Mouse (Mus musculus) fibroblast of lung, adult 2 months (primary cell): ENCODE data around the gene 1700019N19Rik.

ENCODE experiments used
- DNase-seq: peaks from one replicate; pipeline ENCODE4 v3.0.0-alpha.2; 2011; ENCODE audit warnings: low read depth

1700019N19Rik gene

DNA sequence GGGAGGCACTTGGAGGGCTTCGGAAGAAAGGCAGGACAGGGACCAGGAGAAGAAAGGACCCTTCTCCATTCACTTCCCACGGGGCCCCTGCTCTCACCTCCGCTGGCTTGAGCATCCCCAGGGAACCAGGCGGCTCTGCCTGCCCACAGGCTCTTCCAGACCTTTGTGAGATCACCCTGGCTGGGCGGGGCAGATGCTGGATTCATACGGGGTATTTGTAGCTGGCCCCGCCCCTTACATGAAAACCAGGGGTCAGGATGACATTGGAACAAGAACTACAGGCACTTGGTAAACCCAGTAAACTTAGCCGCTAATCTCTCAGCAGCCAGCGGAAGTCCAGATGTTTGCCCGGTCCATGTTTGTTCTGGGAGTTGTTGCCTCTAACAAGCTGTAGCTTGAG, at the start of gene 1700019N19Rik:
Gene 1700019N19Rik, minus strand, starts transcription at position 178 of the 400 bp plus-strand sequence.
- DNase-seq, result no peak

DNA sequence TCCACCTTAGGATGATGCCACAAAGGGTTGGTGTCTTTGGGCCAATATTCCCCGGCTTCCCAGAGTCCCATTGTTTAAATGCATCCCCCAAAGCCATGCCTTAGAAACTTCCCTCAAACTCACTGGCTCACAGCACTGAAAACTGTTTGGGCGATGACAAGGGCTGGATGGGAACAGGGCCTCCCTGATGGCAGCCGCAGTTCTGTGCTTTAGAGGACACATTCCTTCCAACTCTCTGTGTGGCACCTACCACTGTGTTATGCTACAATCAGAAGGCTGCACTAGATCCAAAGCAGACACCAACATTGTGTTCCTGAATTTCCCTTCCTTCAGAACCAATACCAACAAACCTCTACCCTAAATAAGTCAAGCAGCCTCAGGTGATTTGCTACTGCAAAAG, 49.3 kb upstream of the 1700019N19Rik start:
- no peak for DNase-seq

DNA sequence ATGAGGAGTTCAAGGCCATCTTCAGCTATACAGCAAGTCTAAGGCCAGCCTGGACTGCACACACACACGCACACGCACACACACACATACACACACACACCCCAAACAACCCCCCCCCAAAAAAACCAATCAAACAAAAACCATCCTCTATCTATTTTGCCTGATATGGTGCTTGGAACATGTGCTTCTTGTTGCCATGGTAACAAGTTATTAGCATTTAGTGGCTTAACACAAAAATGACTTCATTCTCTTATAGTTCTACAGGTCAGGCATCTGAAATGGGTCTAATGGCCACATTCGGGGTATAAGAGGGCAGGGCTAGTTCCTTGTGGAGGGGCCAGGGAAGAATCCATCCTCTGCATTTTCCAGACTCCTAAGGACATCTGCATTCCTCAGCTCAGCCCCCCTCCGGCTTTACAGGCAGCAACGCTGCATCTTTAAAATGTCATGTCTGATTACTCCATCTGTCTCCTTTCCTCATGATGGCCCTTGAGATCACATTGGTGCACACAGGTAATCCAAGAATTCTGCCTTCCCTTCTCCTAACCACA, 46.5 kb upstream of the 1700019N19Rik start:
- no peak for DNase-seq

DNA sequence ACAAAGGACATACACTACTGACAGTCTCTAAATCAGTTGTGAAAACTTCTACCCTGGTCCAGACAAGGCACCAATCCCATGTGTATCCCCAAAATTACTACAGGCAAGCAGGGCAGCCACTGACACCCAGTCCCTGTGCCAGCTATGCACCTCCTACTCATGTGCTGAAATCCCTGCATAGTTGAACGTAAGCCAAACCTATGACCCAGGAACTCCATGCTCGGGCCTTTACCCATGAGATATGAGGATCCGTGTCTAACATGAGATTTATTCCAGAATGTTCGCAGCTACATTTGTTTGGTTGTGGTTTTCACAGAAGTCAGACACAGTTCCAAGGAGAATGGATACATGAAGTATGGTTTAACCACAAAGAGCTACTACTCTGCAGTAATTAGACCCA, 45.5 kb upstream of the 1700019N19Rik start:
- no peak for DNase-seq

DNA sequence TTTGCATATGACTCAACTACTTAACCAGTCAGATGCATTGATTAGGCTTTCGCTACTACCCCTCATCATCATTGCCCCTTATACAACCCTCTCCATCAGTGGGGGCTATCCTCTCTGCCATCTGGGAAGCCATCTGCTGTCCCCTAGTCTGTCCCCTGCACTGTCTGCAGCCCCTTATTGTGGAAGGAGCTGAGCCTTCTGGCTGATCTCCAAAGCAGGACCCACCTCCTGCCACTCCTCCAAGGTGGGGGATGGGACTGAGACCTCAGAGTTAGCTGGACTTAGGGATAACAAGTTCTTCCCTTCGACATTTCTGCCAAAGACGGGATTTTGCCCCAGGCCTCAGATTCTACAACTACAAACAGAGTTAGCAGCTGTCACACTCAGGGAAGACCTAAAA, 45.1 kb upstream of the 1700019N19Rik start:
- DNase-seq, result no peak

DNA sequence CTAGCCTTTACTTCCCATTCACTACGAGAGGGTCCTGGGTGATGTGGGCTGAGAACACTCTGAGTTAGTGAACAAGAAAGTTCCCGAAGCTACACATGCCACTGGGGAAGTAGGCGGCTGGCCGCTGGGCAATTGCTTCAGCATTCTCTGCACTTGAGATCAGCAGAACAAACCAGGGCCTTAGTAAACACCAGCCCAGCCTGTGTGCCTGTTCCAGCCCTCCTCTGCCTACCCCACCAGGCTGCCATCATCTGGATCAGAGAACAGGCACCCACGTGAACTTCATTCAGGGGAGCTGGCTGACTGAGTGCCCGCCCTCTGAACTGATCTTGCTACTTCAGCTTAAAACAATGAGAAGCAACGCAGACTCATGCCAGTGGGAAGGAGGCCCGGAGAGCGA, 44.4 kb upstream of the 1700019N19Rik start:
- no peak for DNase-seq

DNA sequence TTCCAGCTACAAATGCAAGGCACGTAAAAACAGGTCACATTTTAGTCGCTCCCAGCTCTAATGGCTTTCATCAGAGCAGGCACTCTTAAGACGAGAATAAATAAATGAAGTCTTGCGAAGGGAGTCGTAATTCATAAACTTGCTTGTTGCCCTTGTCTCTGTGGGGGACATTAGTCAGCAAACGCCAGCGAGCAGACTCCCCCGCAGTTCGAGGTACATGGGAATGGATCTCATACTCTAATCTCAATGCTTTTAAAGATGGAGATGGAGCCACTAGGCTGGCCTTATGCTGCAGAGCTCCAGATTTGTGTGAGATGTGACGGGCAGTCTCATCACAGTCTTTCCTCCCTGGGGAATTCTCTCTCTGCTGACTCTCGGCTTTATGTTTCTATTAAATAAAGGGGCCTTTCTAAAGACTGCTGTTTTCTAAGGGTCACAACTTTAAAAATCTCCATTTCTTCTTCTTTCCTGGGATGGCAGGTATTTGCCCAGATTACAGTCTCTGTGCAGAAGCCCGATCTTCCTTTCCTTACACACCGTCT, 39.4 kb upstream of the 1700019N19Rik start:
- no peak for DNase-seq

DNA sequence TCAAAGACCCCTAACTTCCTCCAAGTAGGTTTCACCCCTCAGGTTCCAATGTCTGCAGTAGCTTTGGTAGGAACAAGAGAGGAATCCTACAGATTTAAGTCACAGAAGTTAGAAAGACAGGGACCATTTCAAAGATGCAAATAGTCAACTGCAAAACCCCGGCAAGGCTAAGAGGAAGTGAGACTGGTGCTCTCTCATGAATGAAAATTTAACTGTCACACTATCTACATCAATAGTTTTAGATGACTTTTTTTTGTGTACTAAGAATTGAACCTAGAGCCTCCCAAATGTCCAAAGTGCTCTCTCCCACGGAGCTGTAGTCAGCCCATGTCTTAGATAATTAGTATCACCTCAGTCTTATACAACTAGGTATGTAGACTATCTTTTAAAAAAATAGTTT, 38.7 kb upstream of the 1700019N19Rik start:
- DNase-seq, result no peak

DNA sequence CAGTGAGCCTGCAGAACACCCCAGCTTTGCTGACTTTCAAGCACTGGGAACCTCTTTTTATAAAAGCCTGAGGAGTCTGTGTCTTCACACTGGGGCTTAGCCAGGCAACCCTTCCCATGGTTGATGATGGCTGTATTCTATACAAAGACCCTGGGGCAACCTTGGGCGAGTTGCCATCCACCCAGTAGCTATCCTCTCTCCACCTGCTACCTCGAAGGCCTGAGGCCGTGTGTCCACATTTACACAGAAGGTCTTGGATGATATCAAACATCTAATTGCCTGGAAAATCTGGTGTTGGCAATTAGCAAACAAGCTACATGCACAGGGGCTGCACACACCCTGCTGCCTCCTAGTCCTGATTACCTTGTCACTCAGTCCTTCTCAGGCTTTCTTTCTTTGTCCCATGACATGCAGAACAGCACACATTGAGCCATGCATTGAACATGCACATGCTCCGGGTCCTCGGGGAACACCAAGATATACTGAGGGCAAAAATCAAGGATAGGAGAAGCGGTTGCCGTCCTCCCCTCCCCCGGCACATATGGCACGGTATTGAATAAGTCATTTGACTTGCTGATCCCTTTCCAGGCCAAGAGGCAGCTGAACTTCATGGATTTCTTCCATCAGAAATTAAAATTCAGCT, 37.1 kb upstream of the 1700019N19Rik start:
- DNase-seq, result no peak

DNA sequence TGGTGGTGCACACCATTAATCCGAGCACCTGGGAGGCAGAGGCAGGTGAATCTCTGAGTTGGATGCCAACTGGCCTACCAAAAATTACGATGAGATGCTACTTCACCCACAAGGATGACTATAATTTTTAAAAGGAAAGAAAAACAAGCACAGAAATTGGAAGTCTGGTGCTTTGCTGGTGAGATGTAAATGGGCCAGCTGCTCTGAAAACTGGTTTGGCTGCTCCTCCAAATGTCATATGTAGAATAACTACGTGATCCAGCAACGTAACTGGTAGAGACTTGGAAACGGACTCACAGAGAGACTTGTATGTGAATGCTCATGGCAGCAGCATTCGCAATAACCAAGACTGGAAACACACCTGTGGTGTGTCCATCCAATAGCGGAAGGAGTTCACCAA, 35.9 kb upstream of the 1700019N19Rik start:
- no peak for DNase-seq

DNA sequence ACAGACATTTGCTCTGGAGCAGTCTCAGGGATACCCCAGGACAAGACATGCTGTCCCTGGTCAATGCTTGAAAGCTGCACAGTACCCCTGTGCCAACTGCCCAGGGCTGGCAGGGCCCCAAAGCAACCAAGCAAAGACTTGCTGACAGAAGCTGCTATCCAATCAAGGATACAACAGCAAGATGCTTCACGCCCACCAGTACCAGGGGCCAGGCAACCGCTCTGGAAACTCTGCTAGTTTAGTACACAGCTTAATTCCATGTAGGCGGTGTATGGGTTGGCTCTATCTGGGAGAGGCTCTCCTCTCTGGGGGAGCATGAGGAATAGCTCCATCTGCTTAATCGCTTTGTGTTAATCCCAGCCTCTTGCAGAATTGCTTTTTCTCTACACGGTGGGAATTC, 35.3 kb upstream of the 1700019N19Rik start:
- DNase-seq, result no peak

DNA sequence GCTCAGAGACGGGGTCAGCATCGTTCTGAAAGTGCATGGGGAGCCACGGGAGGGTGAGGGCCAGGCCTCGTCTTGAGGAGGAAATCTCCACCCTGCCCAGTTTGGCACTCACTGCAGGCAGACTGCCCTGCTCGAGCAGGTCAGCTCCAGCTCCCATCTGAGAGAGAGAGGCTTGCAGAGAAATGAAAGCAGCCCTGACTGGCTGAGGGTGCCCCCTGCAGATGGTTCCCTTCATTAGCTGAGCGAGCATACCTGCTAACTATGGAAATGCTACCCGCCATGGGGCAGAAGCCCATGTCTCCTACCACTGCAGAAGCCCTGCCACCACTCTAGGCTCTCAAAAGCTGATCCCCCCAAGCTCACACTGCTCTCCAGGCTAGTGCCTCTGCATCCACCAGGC, 33.4 kb upstream of the 1700019N19Rik start:
- DNase-seq, result no peak

DNA sequence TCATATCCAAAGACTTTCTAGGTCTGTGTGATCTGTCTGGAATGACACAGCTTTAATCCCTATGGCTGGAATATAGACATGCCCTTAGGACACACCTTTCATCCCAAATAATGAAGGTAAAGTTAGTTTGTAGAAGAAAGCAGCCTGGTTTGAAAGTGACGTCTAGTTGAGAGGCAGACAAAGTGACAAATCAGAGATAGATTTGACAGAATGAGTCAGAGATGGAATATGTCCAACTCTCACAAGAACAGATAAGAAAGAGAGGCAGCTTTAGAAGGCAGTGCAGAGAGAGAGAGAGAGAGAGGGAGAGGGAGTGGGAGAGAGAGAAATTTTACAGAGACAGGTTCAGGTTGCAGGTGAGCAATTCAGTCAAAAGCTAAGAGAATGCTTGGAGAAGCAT, 30.1 kb upstream of the 1700019N19Rik start:
- DNase-seq, result no peak

DNA sequence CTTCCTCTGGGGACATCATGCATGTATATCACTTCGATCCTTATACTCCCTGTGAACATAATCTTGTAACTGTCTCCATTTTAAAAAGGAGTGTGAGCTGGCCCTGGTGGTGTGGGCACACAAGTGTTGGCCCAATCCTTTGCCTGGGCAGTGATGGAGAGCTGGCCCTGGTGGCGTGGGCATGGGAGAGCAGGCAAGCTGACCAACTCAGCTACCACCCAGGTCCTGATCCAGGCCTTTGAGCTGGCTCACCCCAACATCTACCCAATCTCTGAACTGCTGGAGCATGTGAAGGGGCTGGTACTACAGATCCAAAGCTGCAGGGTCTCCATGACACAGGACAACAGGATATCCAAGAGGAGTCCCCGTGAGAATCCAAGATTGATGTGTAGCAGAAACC, 29.0 kb upstream of the 1700019N19Rik start:
- DNase-seq, result no peak

DNA sequence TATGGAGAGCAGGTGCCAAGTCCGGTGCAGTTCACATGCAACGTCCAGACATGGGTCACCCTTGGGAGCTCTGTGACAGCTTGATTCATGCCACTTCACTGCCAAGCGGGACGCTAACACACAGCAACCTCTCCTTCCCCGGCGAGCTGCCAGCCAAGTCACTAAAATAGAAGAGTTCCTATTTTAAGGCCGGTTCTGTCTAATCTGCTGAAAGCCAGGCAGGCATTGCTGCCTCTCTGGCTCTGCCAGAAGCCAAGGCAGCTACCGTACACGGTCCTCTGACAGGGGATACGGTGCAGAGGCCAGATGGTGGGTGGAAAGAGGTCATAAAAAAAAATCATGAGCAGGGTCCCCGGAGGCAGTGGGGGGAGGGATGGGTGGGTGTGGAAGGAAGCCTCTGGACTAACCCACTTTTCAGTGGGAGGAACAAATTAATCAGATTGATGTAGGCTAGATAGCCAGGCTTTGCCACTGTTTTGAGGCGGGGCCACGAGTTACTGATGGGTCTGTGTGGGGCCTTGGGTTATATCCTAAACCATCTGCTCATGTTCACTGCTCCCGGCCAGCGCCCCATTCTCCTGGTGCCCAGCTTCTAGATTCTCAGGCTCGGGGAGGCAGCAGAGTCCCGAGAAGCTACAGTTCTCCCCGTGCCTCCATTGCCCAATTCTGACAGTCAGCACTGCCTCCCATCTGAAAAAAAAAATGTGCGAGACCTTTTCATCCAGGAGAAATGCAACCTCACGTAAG, 28.4 kb upstream of the 1700019N19Rik start:
- no peak for DNase-seq

DNA sequence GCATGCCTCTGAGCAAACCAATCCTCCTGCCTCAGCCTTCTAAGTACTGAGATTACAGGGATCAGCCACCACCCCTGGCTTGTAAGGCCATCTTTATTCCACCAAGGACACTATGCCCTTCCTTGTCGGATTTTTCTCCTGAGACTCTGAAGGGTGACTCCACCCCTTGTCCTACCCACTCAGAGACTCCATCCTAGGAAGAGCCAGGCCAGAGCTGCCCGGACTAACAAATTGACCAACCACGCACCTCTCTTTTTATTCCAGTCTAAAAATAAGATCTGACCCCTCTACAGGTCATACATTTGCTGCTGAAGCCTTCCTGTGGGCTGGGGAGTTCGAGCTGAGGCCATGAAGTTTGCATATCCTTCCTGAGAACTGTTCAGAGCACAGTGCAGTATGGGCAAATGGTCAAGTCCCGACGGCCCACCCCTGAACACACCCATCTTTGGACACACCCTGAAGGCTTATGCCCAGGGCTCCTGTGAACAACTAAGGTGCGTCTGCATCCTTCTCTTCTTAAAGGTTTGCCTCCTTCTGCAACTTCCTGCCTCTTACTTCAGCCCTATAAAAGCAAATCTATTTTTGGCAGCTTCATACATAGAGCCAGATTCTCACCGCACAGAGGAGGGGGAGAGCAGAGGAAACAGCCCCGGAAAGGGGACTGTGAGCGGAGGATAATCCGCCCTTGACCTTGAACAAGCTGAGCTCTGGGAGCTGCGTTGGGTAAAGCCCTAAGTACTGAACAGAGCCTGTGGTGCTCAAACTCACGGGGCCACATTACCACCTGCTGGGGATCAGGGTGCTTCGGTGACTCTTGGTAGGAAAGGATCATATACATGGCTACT, 24.5 kb upstream of the 1700019N19Rik start:
- no peak for DNase-seq

DNA sequence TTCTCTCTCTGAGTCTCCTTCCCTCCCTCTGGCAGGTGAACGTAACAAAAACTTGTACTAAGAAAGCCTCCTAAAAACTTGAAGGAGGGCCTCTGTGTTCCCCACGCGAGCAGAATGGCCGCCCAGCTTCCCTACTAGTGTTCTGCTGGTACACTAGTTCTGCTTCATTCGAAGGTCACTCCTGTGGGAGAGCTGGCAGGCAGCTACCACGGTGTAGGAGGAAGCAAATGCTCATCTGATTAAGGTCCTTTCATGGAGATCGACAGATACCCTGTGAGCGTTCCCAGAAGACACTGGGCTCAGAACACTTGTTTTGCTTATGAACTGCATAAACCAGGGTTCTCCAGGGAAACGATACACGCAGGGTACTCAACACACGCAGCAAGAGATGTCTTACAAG, 23.1 kb upstream of the 1700019N19Rik start:
- no peak for DNase-seq

DNA sequence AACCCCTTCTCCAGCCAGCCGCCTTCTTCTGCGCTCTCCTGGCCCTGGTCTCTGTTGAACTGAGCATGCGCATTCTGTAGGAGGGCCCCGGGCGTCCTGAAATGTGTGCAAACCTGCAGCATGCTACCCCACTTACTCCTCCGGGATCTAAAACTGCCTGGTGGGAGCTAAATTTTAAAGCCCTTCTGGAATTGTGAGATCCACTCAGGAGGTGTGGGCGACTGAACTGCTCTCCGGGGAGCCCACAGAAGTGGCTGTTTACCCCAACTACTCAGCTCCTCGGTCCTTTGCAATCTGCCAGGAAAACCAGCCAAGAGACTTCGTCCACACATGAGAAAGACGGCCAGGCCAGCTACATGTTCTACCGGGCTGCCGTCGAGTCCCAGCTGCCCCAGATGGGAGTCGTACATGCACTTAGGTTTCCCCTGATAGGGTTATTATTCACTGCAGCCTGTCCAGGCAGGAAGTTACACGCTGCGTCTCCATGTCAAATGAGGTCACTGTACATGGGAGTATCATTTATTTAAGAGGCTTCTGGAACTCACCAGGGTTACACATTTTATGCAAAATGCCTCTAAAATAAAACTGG, 22.3 kb upstream of the 1700019N19Rik start:
- no peak for DNase-seq

DNA sequence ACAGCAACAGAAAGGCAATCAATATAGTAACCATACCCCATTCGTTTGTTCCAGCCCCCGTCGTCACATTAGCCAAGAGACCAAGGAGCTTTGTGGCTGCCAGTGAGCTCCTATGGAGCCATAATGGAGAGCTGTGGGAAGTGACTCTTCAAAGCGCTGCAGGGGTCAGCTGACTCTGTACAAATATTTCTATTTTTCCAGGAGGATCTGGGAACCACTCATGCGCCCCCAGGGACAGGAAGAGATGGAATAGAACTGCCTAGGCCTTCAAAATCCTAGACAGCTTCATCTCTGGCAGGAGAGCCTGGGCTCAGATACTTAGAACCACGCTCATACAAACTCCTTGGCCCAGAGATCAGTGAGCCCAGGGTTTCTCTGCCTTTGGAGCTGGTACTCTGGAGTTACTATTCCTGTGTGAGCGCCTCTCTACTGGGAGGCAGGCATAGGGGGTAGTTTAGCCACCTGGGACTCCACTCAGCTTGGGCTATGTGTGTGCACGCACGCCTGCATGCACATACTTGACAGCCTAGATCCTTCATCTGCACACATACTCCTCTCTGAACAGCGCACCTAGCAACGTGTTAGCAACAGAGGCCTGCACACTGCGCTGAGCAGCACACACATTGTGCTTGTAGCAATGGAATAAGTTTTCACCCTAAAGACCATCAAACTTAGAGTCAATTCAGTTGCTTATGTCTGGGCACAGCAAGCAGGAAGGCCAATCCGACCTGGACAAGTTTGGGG, 21.1 kb upstream of the 1700019N19Rik start:
- DNase-seq, result no peak

DNA sequence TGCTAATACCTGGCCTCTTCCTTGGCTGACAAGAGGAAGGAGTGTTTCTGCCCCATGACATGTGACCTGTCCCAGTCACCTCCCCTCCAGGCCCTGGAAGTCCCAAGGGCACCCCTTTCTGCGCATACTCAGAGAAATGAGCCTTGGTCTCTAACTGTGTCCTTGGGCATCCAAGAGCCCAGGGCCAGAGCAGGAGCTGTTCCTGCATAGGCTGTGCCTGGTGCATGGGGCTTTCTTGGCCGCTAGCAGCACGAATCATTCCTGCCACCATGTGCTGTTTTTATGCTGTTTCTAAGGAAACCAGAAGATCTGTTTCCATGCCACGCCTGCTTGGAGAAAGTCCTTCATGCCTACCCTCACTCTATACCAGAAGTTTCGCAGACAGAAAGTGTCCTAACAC, 16.3 kb upstream of the 1700019N19Rik start:
- DNase-seq, result no peak

DNA sequence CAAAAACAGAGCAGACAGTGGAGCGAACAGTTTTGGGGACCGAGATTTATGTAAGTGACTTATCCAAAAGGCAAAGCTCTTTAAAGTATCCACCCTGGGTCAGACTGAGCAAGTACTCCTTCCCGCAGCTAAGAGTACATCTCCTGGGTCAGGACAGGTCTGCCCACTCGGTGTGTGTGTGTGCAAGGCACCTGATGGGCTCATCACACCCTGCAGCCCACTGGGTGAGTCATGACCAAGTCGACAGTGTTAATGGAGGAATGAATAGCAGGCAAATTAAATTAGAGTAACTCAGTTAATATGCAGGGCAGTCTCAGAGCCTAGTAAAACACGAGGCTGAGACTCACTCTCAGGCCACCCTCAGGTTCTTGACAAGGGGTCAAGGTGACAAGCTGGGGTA, 14.6 kb upstream of the 1700019N19Rik start:
- DNase-seq, result no peak
